Mouse (Mus musculus) cerebellum, postnatal 10 days (tissue): ENCODE measurements at regions not wholly inside any gene's neighbourhood (a gene's known extent, or its start where the extent isn't known, plus 50 kb on each side); places are given as distances from the start of the nearest gene placed in this dataset.

Source experiments
- DNase-seq, 2 experiments: peaks; one replicate each; pipeline ENCODE4 v3.0.0; 2021; ENCODE audit warnings: mixed read lengths in 2 of 2

GRCm38 (mm10) chrX:133119026-133119425 is 569.8 kb downstream of the Pcdh19 start:
- DNase-seq, result peak in 1 of 2 experiments; percentile 1

GRCm38 (mm10) chrX:133110173-133110572 is 578.6 kb downstream of the Pcdh19 start:
- DNase-seq, result no peak

GRCm38 (mm10) chrX:133092983-133093382 is 595.8 kb downstream of the Pcdh19 start:
- peak in 1 of 2 experiments; percentile 0 for DNase-seq

GRCm38 (mm10) chrX:133064116-133064515 is 624.7 kb downstream of the Pcdh19 start:
- DNase-seq, result peak; percentile 7 to 8
